In the genomic region with DNA sequence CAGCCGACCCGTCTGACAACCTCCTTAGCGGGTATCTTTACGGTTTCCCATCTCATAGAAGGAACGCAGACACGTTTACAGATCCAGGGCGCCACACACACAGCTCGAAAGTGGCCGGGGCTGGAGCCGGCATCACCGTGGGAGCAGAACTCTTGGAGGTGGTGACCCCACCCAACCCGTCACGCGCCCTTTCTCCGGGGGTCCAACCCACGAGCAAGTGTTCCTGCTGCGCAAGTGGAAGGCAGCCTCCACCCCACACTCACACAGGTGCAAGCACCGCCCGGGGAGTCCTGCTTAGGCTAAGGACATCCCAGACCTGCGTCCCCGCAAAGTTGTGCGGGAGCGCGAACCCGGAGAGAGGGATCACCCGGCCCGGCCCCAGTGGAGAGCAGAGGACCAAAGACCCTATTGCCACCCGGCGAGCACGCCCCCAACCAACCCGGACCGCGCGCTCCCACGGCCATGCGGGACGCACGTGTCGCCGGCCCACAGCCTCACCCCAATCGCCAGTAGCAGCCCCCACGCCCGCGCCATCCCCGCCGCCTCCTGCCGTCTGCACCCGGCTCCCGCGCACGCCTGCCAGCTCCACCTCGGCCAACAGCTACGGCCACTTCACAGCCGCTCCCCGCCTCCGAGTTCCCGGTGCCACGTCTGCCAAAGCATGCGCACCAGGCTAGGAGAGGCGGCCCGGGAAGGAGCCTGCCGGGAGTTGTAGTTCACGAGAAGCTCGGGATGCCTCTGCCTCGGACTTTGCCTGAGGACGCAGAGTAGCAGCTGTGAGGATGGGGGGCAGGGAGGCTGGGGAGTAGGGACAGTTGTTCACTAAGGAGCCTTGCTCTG, we compare ENCODE assay signal across 7 mouse cellular contexts. TPM values are rescaled to one million over a fixed set of nuclear protein-coding genes. Genes with fewer than 3 reads are reported as not detected.
DNase-seq lines count a peak whose midpoint lies in the region; ATAC-seq and TF ChIP-seq lines count a peak whose summit lies in the region.

A gene (minus strand): TSS at position 643 of the 840 bp plus-strand sequence.

- intact Hi-C loops in left cerebral cortex, postnatal 4 days (cut with DNase I) = no loop called here

- no peaks in the 10 kb centered on the region; the same call in 1 of the 2 replicates for H3K4me1 ChIP-seq in bone marrow, adult 2 months (ENCODE audit: control insufficient read depth, insufficient read depth, low read length)
- no peaks in the 10 kb centered on the region; the same call in 1 of the 2 replicates for H3K4me1 ChIP-seq in embryonic facial prominence, embryonic 11.5 days (ENCODE audit: control insufficient read depth, insufficient read depth, low read length)
- peaks cover 50% of the 10 kb centered on the region for H3K4me1 ChIP-seq in midbrain, embryonic 10.5 days
- no peaks in the 10 kb centered on the region; the same call in none of the 2 replicates for H3K4me1 ChIP-seq in spleen, adult 2 months (ENCODE audit: control insufficient read depth, insufficient read depth, insufficient read length)

- no peaks in the 10 kb centered on the region for H3K9me3 ChIP-seq in embryonic facial prominence, embryonic 11.5 days (replicated peaks; ENCODE audit: control insufficient read depth, low read length)
- H3K9me3 ChIP-seq in midbrain, embryonic 10.5 days (replicated peaks) = no peaks in the 10 kb centered on the region

- TF ChIP-seq POLR2A in bone marrow, adult 2 months (IDR thresholded peaks at IDR 0.05; ENCODE audit: borderline replicate concordance, control insufficient read depth, low read depth, low read length) = no peak
- TF ChIP-seq POLR2A in spleen, adult 2 months (IDR thresholded peaks at IDR 0.05; ENCODE audit: low read depth, low read length) = no peak

- H3K4me2 ChIP-seq in embryonic facial prominence, embryonic 11.5 days (ENCODE audit: low read depth, low read length) = peak within 1 kb of the TSS; percentile 88

- no peak for TF ChIP-seq CTCF in bone marrow, adult 2 months (IDR thresholded peaks at IDR 0.05; ENCODE audit: control insufficient read depth, insufficient read depth, low read length)
- TF ChIP-seq CTCF in spleen, adult 2 months (IDR thresholded peaks at IDR 0.05; ENCODE audit: extremely low read depth, insufficient read depth, insufficient read length, insufficient replicate concordance) = no peak

- under 1% methylated on average over 66 of the region's 66 CpGs for WGBS in bone marrow, adult 2 months
- WGBS in embryonic facial prominence, embryonic 11.5 days = under 1% methylated on average over 63 of the region's 66 CpGs
- under 1% methylated on average over 65 of the region's 66 CpGs for WGBS in midbrain, embryonic 10.5 days
- WGBS in spleen, adult 2 months = 2% methylated on average over 65 of the region's 66 CpGs

- H3K36me3 ChIP-seq in embryonic facial prominence, embryonic 11.5 days (replicated peaks; ENCODE audit: control insufficient read depth, insufficient read depth, low read depth, low read length) = no peaks in the 10 kb centered on the region
- no peaks in the 10 kb centered on the region for H3K36me3 ChIP-seq in midbrain, embryonic 10.5 days
- no peaks in the 10 kb centered on the region for H3K36me3 ChIP-seq in spleen, adult 2 months (ENCODE audit: control insufficient read depth, insufficient read depth, low read length)

- peak within 1 kb of the TSS; percentile 47 for H3K4me3 ChIP-seq in bone marrow, adult 2 months (replicated peaks; ENCODE audit: control insufficient read depth, low read depth, low read length)
- H3K4me3 ChIP-seq in embryonic facial prominence, embryonic 11.5 days (ENCODE audit: low read depth, low read length) = peak within 1 kb of the TSS; percentile 75
- H3K4me3 ChIP-seq in midbrain, embryonic 10.5 days = peak within 1 kb of the TSS; percentile 74
- H3K4me3 ChIP-seq in spleen, adult 2 months (ENCODE audit: extremely low read depth, insufficient read depth, insufficient read length) = peak within 1 kb of the TSS; percentile 53

- H3K27me3 ChIP-seq in embryonic facial prominence, embryonic 11.5 days (ENCODE audit: control insufficient read depth, insufficient read depth, low read length) = no peaks in the 10 kb centered on the region
- H3K27me3 ChIP-seq in midbrain, embryonic 10.5 days (ENCODE audit: low read depth, poor library complexity, severe bottlenecking) = peaks cover 16% of the 10 kb centered on the region
- H3K27me3 ChIP-seq in spleen, adult 2 months (ENCODE audit: control insufficient read depth, insufficient read depth, low read length) = peaks cover 7% of the 10 kb centered on the region

- DNase-seq in embryonic facial prominence, embryonic 11.5 days (ENCODE audit: low spot score) = peak; percentile 91
- DNase-seq in heart, adult 18-20 months = peak; percentile 91 to 94
- peak; percentile 91 for DNase-seq in kidney, adult 18-20 months
- peak; percentile 92 for DNase-seq in left cerebral cortex, postnatal 4 days
- peak; percentile 89 for DNase-seq in midbrain, embryonic 10.5 days (ENCODE audit: low spot score)
- DNase-seq in spleen, adult 2 months (ENCODE audit: low read depth in 1 of 2, low spot score in 2 of 2) = peak in 1 of 2 experiments; percentile 26

- ATAC-seq in embryonic facial prominence, embryonic 11.5 days (replicated peaks; ENCODE audit: insufficient number of reproducible peaks, low FRiP score, low TSS enrichment, low read depth) = peak; percentile 87

- H3K9ac ChIP-seq in embryonic facial prominence, embryonic 11.5 days (replicated peaks; ENCODE audit: low read length) = peak within 1 kb of the TSS; percentile 70

- H3K27ac ChIP-seq in bone marrow, adult 2 months (ENCODE audit: control insufficient read depth, insufficient read depth, low read depth, low read length, poor library complexity) = no peak within 1 kb of the TSS; the same call in 1 of the 2 replicates
- no peak within 1 kb of the TSS for H3K27ac ChIP-seq in embryonic facial prominence, embryonic 11.5 days (replicated peaks; ENCODE audit: low read depth, low read length)
- H3K27ac ChIP-seq in midbrain, embryonic 10.5 days (replicated peaks) = peak within 1 kb of the TSS; percentile 85
- no peak within 1 kb of the TSS for H3K27ac ChIP-seq in spleen, adult 2 months (ENCODE audit: insufficient read depth, low read length)

RNA-seq across cellular contexts. Expression of the gene that starts here (rescaled TPM):
- polyA plus RNA-seq in bone marrow, adult 2 months (2011; ENCODE audit: insufficient read depth, insufficient read length, low replicate concordance, missing spikeins) = 6.6 TPM in 1 of 2 replicates, not detected in the other
- 11.6 and 12.2 TPM in 2 replicates for polyA plus RNA-seq in embryonic facial prominence, embryonic 11.5 days (2014; fragmentation: Nextera tagmentation; extraction: Ambion mirVana)
- total RNA-seq in heart, adult 18-20 months (2021) = 1 to 10 TPM; 4.6 to 4.9 TPM
- total RNA-seq in left cerebral cortex, postnatal 4 days (2021) = 1 to 10 TPM; 6.6 to 7.4 TPM
- polyA plus RNA-seq in midbrain, embryonic 10.5 days (2016; fragmentation: Nextera tagmentation; extraction: Ambion mirVana) = 20.9 and 24.5 TPM in 2 replicates
- 4.5 and 5.4 TPM in 2 replicates for polyA plus RNA-seq in spleen, adult 2 months (2012; rRNA removed)
